Mouse (Mus musculus): ENCODE measurements around the gene Hist2h3c1.
"Not testable (repeated sequence)": the region's sequence is repeated elsewhere in the genome, so short reads cannot be mapped to it uniquely, and the experiment has no call there.

GRCm38 (mm10) chr3:96268776-96269378, 22.4 kb downstream of the Hist2h3c1 start:
- not testable (repeated sequence) for TF ChIP-seq CHD2 (IDR thresholded peaks at IDR 0.05; ENCODE audit: low read depth, low read length); ZNF384 (IDR thresholded peaks at IDR 0.05; ENCODE audit: low read depth, low read length); ZC3H11A (IDR thresholded peaks at IDR 0.05; ENCODE audit: borderline replicate concordance, low read depth, low read length)
